Mouse (Mus musculus): ENCODE results near the gene Fgfr2. TPM values are rescaled to one million over a fixed set of nuclear protein-coding genes. Genes with fewer than 3 reads are reported as not detected.
"Not testable (repeated sequence)": the region's sequence is repeated elsewhere in the genome, so short reads cannot be mapped to it uniquely, and the experiment has no call there.

The Fgfr2 gene
- total RNA-seq, 2 experiments from 2014 or later, result 27.3 to 32.7 TPM

- DNase-seq (ENCODE audit: low spot score in 2 of 2); intact Hi-C loops (cut with DNase I): not testable (repeated sequence)
These were observed 1706.4 kb downstream of the Fgfr2 start for GRCm38 (mm10) chr7:131416742-131417141.

- intact Hi-C loops (cut with DNase I), result no loop called here
- DNase-seq (ENCODE audit: low spot score in 2 of 2), result no peak
These were observed 1711.2 kb downstream of the Fgfr2 start for GRCm38 (mm10) chr7:131411941-131412270.

GRCm38 (mm10) chr7:131411221-131411940 lies 1711.8 kb downstream of the Fgfr2 start:
- no peak for DNase-seq (ENCODE audit: low spot score in 2 of 2)
- intact Hi-C loops (cut with DNase I), result no loop called here

GRCm38 (mm10) chr7:131410416-131411058 lies 1712.6 kb downstream of the Fgfr2 start, which contains the start of the genes Ikzf5 and Acadsb:
Ikzf5 (minus strand) TSS chr7:131410521.
Acadsb (plus strand) TSS chr7:131410601.
- peak; percentile 97 to 98 for DNase-seq (ENCODE audit: low spot score in 2 of 2)
- intact Hi-C loops (cut with DNase I), result no loop called here

- no peak for DNase-seq (ENCODE audit: low spot score in 2 of 2)
- intact Hi-C loops (cut with DNase I), result no loop called here
These were observed 1713.2 kb downstream of the Fgfr2 start for GRCm38 (mm10) chr7:131409988-131410385.

GRCm38 (mm10) chr7:131409321-131409987 lies 1713.7 kb downstream of the Fgfr2 start:
- DNase-seq (ENCODE audit: low spot score in 2 of 2), result no peak
- intact Hi-C loops (cut with DNase I), result no loop called here

GRCm38 (mm10) chr7:131391761-131392160 lies 1731.4 kb downstream of the Fgfr2 start:
- intact Hi-C loops (cut with DNase I), result not testable (repeated sequence)

GRCm38 (mm10) chr7:131371880-131372651 lies 1751.1 kb downstream of the Fgfr2 start:
- intact Hi-C loops (cut with DNase I), result no loop called here
- no peak for DNase-seq (ENCODE audit: low spot score in 2 of 2)

More at GRCm38 (mm10) chr7:131391761-131392160, 1731.4 kb downstream of the Fgfr2 start:
- not testable (repeated sequence) for DNase-seq (ENCODE audit: low spot score in 2 of 2)

- no peak for DNase-seq (ENCODE audit: low spot score in 2 of 2)
- intact Hi-C loops (cut with DNase I), result no loop called here
These were observed 1751.7 kb downstream of the Fgfr2 start for GRCm38 (mm10) chr7:131371470-131371860.

- intact Hi-C loops (cut with DNase I), result no loop called here
- peak; percentile 90 to 91 for DNase-seq (ENCODE audit: low spot score in 2 of 2)
These were observed 1752.3 kb downstream of the Fgfr2 start, which contains the start of gene Pstk for GRCm38 (mm10) chr7:131370648-131371469. Pstk (plus strand) TSS chr7:131371141.

GRCm38 (mm10) chr7:131364131-131364530 lies 1759.0 kb downstream of the Fgfr2 start:
- intact Hi-C loops (cut with DNase I), result no loop called here
- DNase-seq (ENCODE audit: low spot score in 2 of 2), result no peak

- intact Hi-C loops (cut with DNase I), result no loop called here
- peak; percentile 94 to 95 for DNase-seq (ENCODE audit: low spot score in 2 of 2)
These were observed 1760.4 kb downstream of the Fgfr2 start, which contains the start of gene 2310057M21Rik for GRCm38 (mm10) chr7:131362615-131363300. 2310057M21Rik (minus strand) TSS chr7:131362759.

- intact Hi-C loops (cut with DNase I), result no loop called here
These were observed 1760.9 kb downstream of the Fgfr2 start for GRCm38 (mm10) chr7:131362269-131362614.

GRCm38 (mm10) chr7:131356105-131356504 lies 1767.0 kb downstream of the Fgfr2 start:
- no peak for DNase-seq (ENCODE audit: low spot score in 2 of 2)
- intact Hi-C loops (cut with DNase I), result no loop called here

More at GRCm38 (mm10) chr7:131362269-131362614, 1760.9 kb downstream of the Fgfr2 start:
- DNase-seq (ENCODE audit: low spot score in 2 of 2), result no peak

GRCm38 (mm10) chr7:131345856-131346541 lies 1777.2 kb downstream of the Fgfr2 start:
- intact Hi-C loops (cut with DNase I), result no loop called here

GRCm38 (mm10) chr7:131337502-131338068 lies 1785.6 kb downstream of the Fgfr2 start:
- intact Hi-C loops (cut with DNase I), result no loop called here

More at GRCm38 (mm10) chr7:131345856-131346541, 1777.2 kb downstream of the Fgfr2 start:
- no peak for DNase-seq (ENCODE audit: low spot score in 2 of 2)

GRCm38 (mm10) chr7:131333564-131333963 lies 1789.6 kb downstream of the Fgfr2 start, which contains the start of gene Fam24a:
Fam24a (plus strand) TSS chr7:131333864.
- intact Hi-C loops (cut with DNase I), result loop anchor here (5.0 kb wide), 1 partner anchor 221 kb away; no protein-coding TSS in a partner anchor
- no peak for DNase-seq (ENCODE audit: low spot score in 2 of 2)

More at GRCm38 (mm10) chr7:131337502-131338068, 1785.6 kb downstream of the Fgfr2 start:
- no peak for DNase-seq (ENCODE audit: low spot score in 2 of 2)
